Mouse (Mus musculus): ENCODE measurements around the gene Sumf1. TPM values are rescaled to one million over a fixed set of nuclear protein-coding genes. Genes with fewer than 3 reads are reported as not detected.

Sumf1 gene
- polyA plus RNA-seq, 1 experiment, result 19.6 TPM

- H3K79me3 ChIP-seq (ENCODE audit: low read depth), result no peaks in the 10 kb centered on the region
- H3K27me3 ChIP-seq (ENCODE audit: control insufficient read depth, insufficient read depth, insufficient read length), result no peaks in the 10 kb centered on the region
- no peak overlapping the region for H3ac ChIP-seq (ENCODE audit: control insufficient read depth, insufficient read length, low read depth)
- H3K79me2 ChIP-seq (ENCODE audit: control insufficient read depth, insufficient read depth), result no peaks in the 10 kb centered on the region
- no peaks in the 10 kb centered on the region for H3K36me3 ChIP-seq (ENCODE audit: control insufficient read depth, insufficient read depth)
- no peak overlapping the region for H3K4me3 ChIP-seq (ENCODE audit: insufficient read depth, poor library complexity, severe bottlenecking)
- TF ChIP-seq CEBPB (IDR thresholded peaks at IDR 0.05; ENCODE audit: low read depth) (no peak), MYOG (IDR thresholded peaks at IDR 0.05; ENCODE audit: control insufficient read depth, extremely low read depth, insufficient read length) (no peak), MYOD1 (IDR thresholded peaks at IDR 0.05; ENCODE audit: control insufficient read depth, insufficient read length, low read depth) (no peak), MAX (IDR thresholded peaks at IDR 0.05) (no peak), FOSL1 (IDR thresholded peaks at IDR 0.05; ENCODE audit: insufficient read depth, low read length, poor library complexity, severe bottlenecking) (no peak), CTCF (IDR thresholded peaks at IDR 0.05; ENCODE audit: control insufficient read depth, insufficient read depth, insufficient read length) (no peak), USF1 (IDR thresholded peaks at IDR 0.05; ENCODE audit: low read depth) (no peak)
Measured at GRCm38 (mm10) chr6:108070947-108071346, 114.4 kb downstream of the Sumf1 start.

DNA sequence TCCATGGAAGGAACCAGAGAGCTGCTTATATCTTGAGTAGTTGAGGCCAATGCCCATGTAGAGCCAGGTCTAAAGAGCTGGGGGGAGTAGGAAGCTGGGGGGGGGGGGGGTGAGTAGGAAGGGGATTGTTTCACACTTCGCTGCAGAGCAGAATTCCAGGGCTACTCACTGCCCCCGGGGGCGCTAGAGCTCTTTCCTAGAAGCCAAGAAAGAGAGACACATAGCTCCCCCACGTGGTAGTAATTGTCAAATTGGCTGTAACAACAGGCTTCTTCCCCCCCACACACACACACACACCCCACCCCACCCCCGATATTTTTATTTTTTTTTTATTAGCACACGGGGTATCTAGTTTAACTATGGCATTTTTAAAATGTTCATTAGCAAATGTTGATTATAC lies 119.8 kb downstream of the Sumf1 start:
- Histone ChIP-seq H3ac (ENCODE audit: control insufficient read depth, insufficient read length, low read depth) (no peak overlapping the region), H3K4me3 (ENCODE audit: insufficient read depth, poor library complexity, severe bottlenecking) (peak overlapping the region; percentile 18), H3K79me3 (ENCODE audit: low read depth) (no peaks in the 10 kb centered on the region), H3K79me2 (ENCODE audit: control insufficient read depth, insufficient read depth) (no peaks in the 10 kb centered on the region), H3K36me3 (ENCODE audit: control insufficient read depth, insufficient read depth) (no peaks in the 10 kb centered on the region), H3K27me3 (ENCODE audit: control insufficient read depth, insufficient read depth, insufficient read length) (no peaks in the 10 kb centered on the region)
- no peak for TF ChIP-seq MAX (IDR thresholded peaks at IDR 0.05)
- peak; percentile 36 for TF ChIP-seq CTCF (IDR thresholded peaks at IDR 0.05; ENCODE audit: control insufficient read depth, insufficient read depth, insufficient read length)

DNA sequence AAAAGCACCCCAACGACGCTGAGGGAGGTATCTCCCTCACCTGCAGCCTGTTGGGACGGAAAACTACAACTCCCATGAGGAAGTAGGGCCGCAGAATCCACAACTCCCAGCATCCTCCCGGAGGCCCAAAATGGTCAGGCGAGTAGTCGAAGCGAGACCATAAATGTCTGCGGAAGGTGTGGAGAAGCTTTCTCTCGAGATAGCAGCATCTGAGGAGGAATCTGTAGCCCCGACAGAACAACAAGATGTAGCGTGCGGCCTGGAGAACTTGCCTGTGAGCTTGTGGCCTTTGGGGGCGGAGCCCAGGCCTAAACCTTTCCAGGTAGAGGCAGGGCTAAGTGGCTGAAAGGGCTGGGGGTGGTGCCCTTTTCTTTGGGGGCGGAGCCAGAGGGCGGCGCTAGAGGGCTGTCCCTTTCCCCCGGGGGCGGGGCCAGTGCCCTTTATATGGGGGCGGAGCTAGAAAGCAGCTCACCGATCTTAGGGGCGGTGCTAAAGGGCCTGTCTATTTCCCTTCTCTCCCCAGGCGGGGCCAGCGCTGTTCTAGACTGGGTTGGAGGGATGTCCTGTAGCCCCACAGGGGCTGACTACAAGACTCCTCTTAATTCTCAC lies 120.4 kb downstream of the Sumf1 start, which contains the start of gene Setmar:
Gene Setmar (plus strand): TSS at position 128 of the 609 bp plus-strand sequence.
- Histone ChIP-seq H3K36me3 (ENCODE audit: control insufficient read depth, insufficient read depth) (no peaks in the 10 kb centered on the region), H3K79me3 (ENCODE audit: low read depth) (no peaks in the 10 kb centered on the region), H3K27me3 (ENCODE audit: control insufficient read depth, insufficient read depth, insufficient read length) (no peaks in the 10 kb centered on the region), H3ac (ENCODE audit: control insufficient read depth, insufficient read length, low read depth) (peak within 1 kb of the TSS; percentile 20), H3K4me3 (ENCODE audit: insufficient read depth, poor library complexity, severe bottlenecking) (peak within 1 kb of the TSS; percentile 18), H3K79me2 (ENCODE audit: control insufficient read depth, insufficient read depth) (no peaks in the 10 kb centered on the region)
- TF ChIP-seq MYOD1 (IDR thresholded peaks at IDR 0.05; ENCODE audit: control insufficient read depth, insufficient read length, low read depth), result no peak
- no peak for TF ChIP-seq FOSL1 (IDR thresholded peaks at IDR 0.05; ENCODE audit: insufficient read depth, low read length, poor library complexity, severe bottlenecking)
- TF ChIP-seq CTCF (IDR thresholded peaks at IDR 0.05; ENCODE audit: control insufficient read depth, insufficient read depth, insufficient read length), result no peak
- TF ChIP-seq MAX (IDR thresholded peaks at IDR 0.05), result peak; percentile 20
- TF ChIP-seq CEBPB (IDR thresholded peaks at IDR 0.05; ENCODE audit: low read depth), result no peak

- H3K36me3 ChIP-seq (ENCODE audit: control insufficient read depth, insufficient read depth), result no peaks in the 10 kb centered on the region
- TF ChIP-seq CTCF (IDR thresholded peaks at IDR 0.05; ENCODE audit: control insufficient read depth, insufficient read depth, insufficient read length) (no peak), USF1 (IDR thresholded peaks at IDR 0.05; ENCODE audit: low read depth) (no peak), MYOG (IDR thresholded peaks at IDR 0.05; ENCODE audit: control insufficient read depth, extremely low read depth, insufficient read length) (no peak), CEBPB (IDR thresholded peaks at IDR 0.05; ENCODE audit: low read depth) (no peak)
- H3K79me2 ChIP-seq (ENCODE audit: control insufficient read depth, insufficient read depth), result no peaks in the 10 kb centered on the region
- H3K27me3 ChIP-seq (ENCODE audit: control insufficient read depth, insufficient read depth, insufficient read length), result no peaks in the 10 kb centered on the region
- H3K4me3 ChIP-seq (ENCODE audit: insufficient read depth, poor library complexity, severe bottlenecking), result no peak overlapping the region
- no peak overlapping the region for H3ac ChIP-seq (ENCODE audit: control insufficient read depth, insufficient read length, low read depth)
- H3K79me3 ChIP-seq (ENCODE audit: low read depth), result no peaks in the 10 kb centered on the region
Measured at GRCm38 (mm10) chr6:108061121-108061520, 124.3 kb downstream of the Sumf1 start.

DNA sequence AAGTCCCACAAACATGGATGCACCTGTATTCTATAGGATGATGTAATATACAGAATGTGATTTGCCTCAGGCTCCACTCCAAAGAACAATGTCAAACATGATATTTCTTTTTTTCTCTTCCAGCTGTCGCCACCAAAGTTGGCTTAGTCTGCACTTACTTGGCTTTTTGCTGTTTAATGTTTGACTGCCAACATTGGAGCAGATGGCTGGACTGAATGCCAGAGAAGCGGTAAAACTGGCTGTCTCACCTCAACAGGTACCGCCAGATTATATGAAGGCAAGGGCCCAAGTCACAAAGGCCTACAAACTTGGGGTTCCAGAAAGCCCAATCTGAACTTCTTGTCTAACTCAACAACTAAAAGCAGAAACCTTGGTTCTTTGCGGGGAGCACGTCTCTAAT lies 127.3 kb downstream of the Sumf1 start:
- no peaks in the 10 kb centered on the region for H3K36me3 ChIP-seq (ENCODE audit: control insufficient read depth, insufficient read depth)
- no peaks in the 10 kb centered on the region for H3K27me3 ChIP-seq (ENCODE audit: control insufficient read depth, insufficient read depth, insufficient read length)
- no peaks in the 10 kb centered on the region for H3K79me3 ChIP-seq (ENCODE audit: low read depth)
- H3K79me2 ChIP-seq (ENCODE audit: control insufficient read depth, insufficient read depth), result no peaks in the 10 kb centered on the region
- TF ChIP-seq CEBPB (IDR thresholded peaks at IDR 0.05; ENCODE audit: low read depth), result no peak
- no peak for TF ChIP-seq FOSL1 (IDR thresholded peaks at IDR 0.05; ENCODE audit: insufficient read depth, low read length, poor library complexity, severe bottlenecking)
- no peak for TF ChIP-seq MAX (IDR thresholded peaks at IDR 0.05)
- no peak for TF ChIP-seq CTCF (IDR thresholded peaks at IDR 0.05; ENCODE audit: control insufficient read depth, insufficient read depth, insufficient read length)
- TF ChIP-seq USF1 (IDR thresholded peaks at IDR 0.05; ENCODE audit: low read depth), result no peak
- no peak for TF ChIP-seq MYOG (IDR thresholded peaks at IDR 0.05; ENCODE audit: control insufficient read depth, extremely low read depth, insufficient read length)
- no peak for TF ChIP-seq MYOD1 (IDR thresholded peaks at IDR 0.05; ENCODE audit: control insufficient read depth, insufficient read length, low read depth)
- H3ac ChIP-seq (ENCODE audit: control insufficient read depth, insufficient read length, low read depth), result no peak overlapping the region
- no peak overlapping the region for H3K4me3 ChIP-seq (ENCODE audit: insufficient read depth, poor library complexity, severe bottlenecking)

DNA sequence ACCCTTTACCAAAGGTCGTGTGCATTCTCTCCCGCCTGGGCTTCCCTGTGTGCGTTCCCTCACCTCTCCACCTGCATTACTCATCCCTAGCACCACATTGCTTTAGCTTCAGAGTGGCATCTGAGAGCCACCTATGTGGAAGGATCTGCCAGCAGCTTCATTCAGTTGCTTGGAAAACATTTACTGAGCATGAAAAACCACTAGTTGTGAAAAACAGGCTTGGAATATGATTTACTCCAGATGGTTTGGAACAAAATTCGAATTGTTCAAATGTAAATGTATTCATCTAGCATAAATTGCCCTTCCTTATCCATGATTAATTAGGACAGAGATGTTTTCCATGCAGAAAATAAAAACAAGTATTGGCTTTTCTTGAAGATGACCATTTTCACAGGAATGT lies 128.0 kb downstream of the Sumf1 start:
- Histone ChIP-seq H3K27me3 (ENCODE audit: control insufficient read depth, insufficient read depth, insufficient read length) (no peaks in the 10 kb centered on the region), H3K4me3 (ENCODE audit: insufficient read depth, poor library complexity, severe bottlenecking) (no peak overlapping the region), H3ac (ENCODE audit: control insufficient read depth, insufficient read length, low read depth) (no peak overlapping the region), H3K79me3 (ENCODE audit: low read depth) (no peaks in the 10 kb centered on the region), H3K36me3 (ENCODE audit: control insufficient read depth, insufficient read depth) (no peaks in the 10 kb centered on the region), H3K79me2 (ENCODE audit: control insufficient read depth, insufficient read depth) (no peaks in the 10 kb centered on the region)
- TF ChIP-seq MYOG (IDR thresholded peaks at IDR 0.05; ENCODE audit: control insufficient read depth, extremely low read depth, insufficient read length) (no peak), FOSL1 (IDR thresholded peaks at IDR 0.05; ENCODE audit: insufficient read depth, low read length, poor library complexity, severe bottlenecking) (no peak), CEBPB (IDR thresholded peaks at IDR 0.05; ENCODE audit: low read depth) (no peak), USF1 (IDR thresholded peaks at IDR 0.05; ENCODE audit: low read depth) (no peak)

Other genes with a start within 250 kb of the Sumf1 start
- gene Setmar, start 120.5 kb downstream of the Sumf1 start, polyA plus RNA-seq (2012; fragmentation: generic; extraction: Trizol), result 1.2 TPM
- gene Itpr1, start 27.5 kb upstream of the Sumf1 start, polyA plus RNA-seq (2012; fragmentation: generic; extraction: Trizol), result 4.9 TPM

All from C2C12 (cell line).